7 mouse cellular contexts compared by ENCODE assay signal in the genomic region with DNA sequence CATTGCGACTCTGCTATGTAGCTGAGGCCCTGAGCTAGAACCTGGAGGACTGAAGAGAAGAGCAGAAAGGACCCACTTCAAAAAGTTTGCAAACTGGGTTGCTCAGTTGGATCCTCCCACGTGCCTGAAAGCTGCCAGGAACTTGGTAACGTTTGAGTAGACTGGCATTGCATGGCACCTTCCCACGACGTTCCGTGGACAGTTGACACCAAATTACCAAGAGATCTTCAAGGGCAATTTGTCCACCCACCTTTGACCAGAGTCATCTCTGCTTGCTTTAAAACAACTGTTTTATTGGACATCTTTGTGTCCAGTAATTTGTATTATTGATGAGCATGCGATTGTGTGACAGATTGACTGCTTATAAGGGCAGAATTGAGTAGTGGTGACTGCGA. TPM values are rescaled to one million over a fixed set of nuclear protein-coding genes. Genes with fewer than 3 reads are reported as not detected.
DNase-seq lines count a peak whose midpoint lies in the region; ATAC-seq and TF ChIP-seq lines count a peak whose summit lies in the region.

A gene (minus strand): TSS at position 96 of the 395 bp plus-strand sequence.

- ATAC-seq in lung, postnatal 0 days: no peak
- ATAC-seq in forebrain, embryonic 11.5 days (replicated peaks; ENCODE audit: low FRiP score): no peak

- H3K9me3 ChIP-seq in lung, postnatal 0 days (ENCODE audit: low read length): no peaks in the 10 kb centered on the region
- no peaks in the 10 kb centered on the region for H3K9me3 ChIP-seq in forebrain, embryonic 11.5 days (ENCODE audit: control insufficient read depth, low read length)
- H3K9me3 ChIP-seq in limb, embryonic 10.5 days (replicated peaks): no peaks in the 10 kb centered on the region

- TF ChIP-seq EP300 in lung, postnatal 0 days (IDR thresholded peaks at IDR 0.05): no peak

- no peak within 1 kb of the TSS for H3K9ac ChIP-seq in lung, postnatal 0 days (replicated peaks; ENCODE audit: low read depth)
- peak within 1 kb of the TSS; percentile 63 for H3K9ac ChIP-seq in forebrain, embryonic 11.5 days (ENCODE audit: low read length)

- H3K4me1 ChIP-seq in lung, postnatal 0 days (ENCODE audit: insufficient read depth, low read depth, low read length): no peaks in the 10 kb centered on the region
- H3K4me1 ChIP-seq in forebrain, embryonic 11.5 days (replicated peaks; ENCODE audit: control insufficient read depth, insufficient read depth, low read length): 0 out of 2 replicates have a peak, but pooled peaks cover 3% of the 10 kb centered on the region
- peaks cover 22% of the 10 kb centered on the region; the same call in 1 of the 2 replicates for H3K4me1 ChIP-seq in limb, embryonic 10.5 days
- peaks cover 9% of the 10 kb centered on the region for H3K4me1 ChIP-seq in olfactory bulb, adult 2 months (ENCODE audit: control insufficient read depth, insufficient read depth, low read length)

- TF ChIP-seq POLR2A in olfactory bulb, adult 2 months (IDR thresholded peaks at IDR 0.05; ENCODE audit: insufficient read depth, low read depth, low read length): no peak

- no peak for TF ChIP-seq CTCF in lung, postnatal 0 days (IDR thresholded peaks at IDR 0.05)
- TF ChIP-seq CTCF in olfactory bulb, adult 2 months (IDR thresholded peaks at IDR 0.05; ENCODE audit: insufficient read depth, low read depth, low read length): no peak

- 48% methylated on average over 8 of the region's 8 CpGs for WGBS in lung, postnatal 0 days
- WGBS in forebrain, embryonic 11.5 days: 56% methylated on average over 8 of the region's 8 CpGs
- WGBS in limb, embryonic 10.5 days: 55% methylated on average over 8 of the region's 8 CpGs
- WGBS in olfactory bulb, adult 2 months: 55% methylated on average over 8 of the region's 8 CpGs

- DNase-seq in lung, postnatal 0 days (ENCODE audit: low spot score): no peak
- DNase-seq in lung, postnatal 10 days: no peak
- no peak for DNase-seq in forebrain, embryonic 11.5 days (ENCODE audit: low spot score)
- no peak for DNase-seq in limb, embryonic 10.5 days (ENCODE audit: low spot score)
- no peak for DNase-seq in cerebellum, postnatal 25 days
- no peak for DNase-seq in layer of hippocampus, adult 11-12 months (ENCODE audit: low spot score)

- no peaks in the 10 kb centered on the region for H3K36me3 ChIP-seq in lung, postnatal 0 days (ENCODE audit: insufficient read depth, low read length)
- no peaks in the 10 kb centered on the region for H3K36me3 ChIP-seq in forebrain, embryonic 11.5 days (ENCODE audit: control insufficient read depth, insufficient read depth, low read length)
- H3K36me3 ChIP-seq in limb, embryonic 10.5 days: no peaks in the 10 kb centered on the region

- H3K27ac ChIP-seq in lung, postnatal 0 days (ENCODE audit: low read length): no peak within 1 kb of the TSS
- no peak within 1 kb of the TSS for H3K27ac ChIP-seq in forebrain, embryonic 11.5 days (ENCODE audit: low read depth, low read length)
- peak within 1 kb of the TSS; percentile 74 for H3K27ac ChIP-seq in limb, embryonic 10.5 days
- no peak within 1 kb of the TSS for H3K27ac ChIP-seq in olfactory bulb, adult 2 months (ENCODE audit: insufficient read depth, low read depth, low read length)

- H3K4me2 ChIP-seq in lung, postnatal 0 days (replicated peaks; ENCODE audit: low read depth, low read length): peak within 1 kb of the TSS; percentile 92
- peak within 1 kb of the TSS; percentile 94 for H3K4me2 ChIP-seq in forebrain, embryonic 11.5 days (ENCODE audit: low read depth, low read length, severe bottlenecking)

- no peaks in the 10 kb centered on the region; the same call in 1 of the 2 replicates for H3K27me3 ChIP-seq in lung, postnatal 0 days (replicated peaks; ENCODE audit: insufficient read depth, low read length)
- peaks cover 14% of the 10 kb centered on the region; the same call in 1 of the 2 replicates for H3K27me3 ChIP-seq in forebrain, embryonic 11.5 days (ENCODE audit: control insufficient read depth, insufficient read depth, low read length)
- peaks cover 44% of the 10 kb centered on the region for H3K27me3 ChIP-seq in limb, embryonic 10.5 days (ENCODE audit: low read depth, poor library complexity, severe bottlenecking)

- H3K4me3 ChIP-seq in lung, postnatal 0 days (ENCODE audit: low read depth, low read length): peak within 1 kb of the TSS; percentile 47
- H3K4me3 ChIP-seq in forebrain, embryonic 11.5 days (ENCODE audit: low read depth, low read length): peak within 1 kb of the TSS; percentile 53
- H3K4me3 ChIP-seq in limb, embryonic 10.5 days: peak within 1 kb of the TSS; percentile 68
- H3K4me3 ChIP-seq in olfactory bulb, adult 2 months (ENCODE audit: insufficient read depth, low read depth, low read length): peak within 1 kb of the TSS; percentile 59

RNA-seq across cellular contexts. Expression of the gene that starts here (rescaled TPM):
- polyA plus RNA-seq in lung, postnatal 0 days (2015; fragmentation: Nextera tagmentation; extraction: Ambion mirVana): 0.26 and 0.49 TPM in 2 replicates
- 0.28 and 0.87 TPM in 2 replicates for polyA plus RNA-seq in forebrain, embryonic 11.5 days (2014; fragmentation: Nextera tagmentation; extraction: Ambion mirVana)
- polyA plus RNA-seq in limb, embryonic 10.5 days (2016; fragmentation: Nextera tagmentation; extraction: Ambion mirVana): 0.88 and 1.7 TPM in 2 replicates
- not detected in 2 replicates for polyA plus RNA-seq in olfactory bulb, adult 2 months (2012; ENCODE audit: insufficient read depth, insufficient read length, low replicate concordance, missing spikeins)
